Mouse (Mus musculus) ES-E14 (cell line): ENCODE measurements around the gene Acss1.

Experiments used
- CHD2 ChIP-seq: IDR thresholded peaks from 2 replicates; pipeline ENCODE4 v1.6.1; 2014; ENCODE audit warnings: mild to moderate bottlenecking, low read depth, low read length, inconsistent platforms
- MAFK ChIP-seq: IDR thresholded peaks from 2 replicates; pipeline ENCODE4 v1.6.1; 2014; ENCODE audit warnings: mild to moderate bottlenecking, low read depth, low read length, inconsistent platforms; ENCODE audit not compliant: insufficient read depth
- ZC3H11A ChIP-seq: IDR thresholded peaks from 2 replicates; pipeline ENCODE4 v1.6.1; 2012; ENCODE audit warnings: low read depth, mild to moderate bottlenecking, inconsistent platforms, low read length, borderline replicate concordance

- TF ChIP-seq MAFK (no peak), CHD2 (no peak), ZC3H11A (no peak)
Observed at GRCm38 (mm10) chr2:150645225-150645624, 23.1 kb downstream of the Acss1 start.
